Mouse (Mus musculus): ENCODE measurements at regions not wholly inside any gene's neighbourhood (a gene's known extent, or its start where the extent isn't known, plus 50 kb on each side); places are given as distances from the start of the nearest gene placed in this dataset.

DNA sequence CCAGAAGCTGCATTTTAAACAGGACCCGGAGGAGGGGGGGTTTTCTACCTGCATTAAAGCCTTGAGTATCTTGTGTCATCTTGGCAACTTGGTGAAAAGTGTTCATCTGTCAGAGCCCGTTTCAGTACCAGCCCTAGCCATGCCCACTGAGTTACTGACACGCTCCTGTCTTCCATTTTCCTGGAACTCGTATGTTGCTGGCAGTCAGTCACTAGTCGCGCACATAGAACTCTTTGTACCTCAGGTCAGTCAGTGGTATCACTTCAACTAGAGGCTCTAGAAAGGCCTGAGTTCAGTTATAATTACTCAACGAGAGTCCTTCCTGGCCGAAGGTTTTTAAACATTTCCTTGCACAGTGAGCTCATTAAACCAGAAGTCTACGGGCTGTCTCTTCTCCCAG, 198.9 kb upstream of the Lrig1 start:
- TF ChIP-seq CTCF (IDR thresholded peaks at IDR 0.05; ENCODE audit: low read depth): no peak
- no peak for TF ChIP-seq EP300 (optimal IDR thresholded peaks at IDR 0.05)

All from stomach, postnatal 0 days (tissue).